Mouse (Mus musculus): ENCODE results near the gene 4933427D14Rik. TPM values are rescaled to one million over a fixed set of nuclear protein-coding genes. Genes with fewer than 3 reads are reported as not detected.

Gene 4933427D14Rik
- 10.2 TPM for polyA plus RNA-seq (2014; fragmentation: Illumina TruSeq; extraction: RNeasy Lipid Tissue Mini Kit (QIAGEN cat#74804); ENCODE audit: low read depth, low replicate concordance)

DNA sequence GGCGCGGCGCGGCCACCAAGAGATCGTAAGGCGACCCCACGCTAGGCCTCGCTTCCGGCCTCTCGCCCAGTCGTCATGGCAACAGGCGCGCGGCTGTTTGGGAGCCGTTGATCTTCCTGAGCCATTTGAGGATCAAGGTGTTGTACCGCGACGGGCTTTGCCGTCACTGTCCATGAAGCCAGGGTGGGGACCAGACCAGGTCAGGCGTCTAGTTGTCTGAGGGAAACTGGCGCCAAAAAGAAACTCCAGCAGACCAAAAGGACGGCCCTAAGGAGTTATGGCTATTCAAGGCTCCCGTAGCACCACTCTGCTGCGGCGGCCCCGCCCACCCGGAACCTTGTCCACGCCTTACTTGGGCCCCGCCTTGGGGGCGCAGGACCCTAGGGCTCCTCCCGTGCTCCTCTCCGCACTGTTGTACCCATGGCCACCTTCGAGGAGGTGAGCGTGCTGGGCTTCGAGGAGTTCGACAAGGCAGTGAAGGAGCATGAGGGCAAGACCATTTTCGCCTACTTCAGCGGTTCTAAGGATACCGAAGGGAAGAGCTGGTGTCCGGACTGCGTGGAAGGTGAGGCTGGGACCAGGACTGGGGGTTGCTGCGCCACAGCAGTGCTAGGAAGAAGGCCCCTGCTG, at the start of gene 4933427D14Rik, which contains the start of gene Txndc17:
Gene 4933427D14Rik (minus strand): TSS at position 256 of the 630 bp plus-strand sequence.
Gene Txndc17 (plus strand): TSS at position 344 of the 630 bp plus-strand sequence.

GRCm38 (mm10) chr11:72215410-72215797, 8.1 kb upstream of the 4933427D14Rik start, which contains the start of gene Med31:
Gene Med31, minus strand, starts transcription at chr11:72215592.

GRCm38 (mm10) chr11:72206341-72207203, 687 bp downstream of the 4933427D14Rik start, which contains the start of gene Gm43951:
Gene Gm43951, minus strand, starts transcription at chr11:72206840.

DNA sequence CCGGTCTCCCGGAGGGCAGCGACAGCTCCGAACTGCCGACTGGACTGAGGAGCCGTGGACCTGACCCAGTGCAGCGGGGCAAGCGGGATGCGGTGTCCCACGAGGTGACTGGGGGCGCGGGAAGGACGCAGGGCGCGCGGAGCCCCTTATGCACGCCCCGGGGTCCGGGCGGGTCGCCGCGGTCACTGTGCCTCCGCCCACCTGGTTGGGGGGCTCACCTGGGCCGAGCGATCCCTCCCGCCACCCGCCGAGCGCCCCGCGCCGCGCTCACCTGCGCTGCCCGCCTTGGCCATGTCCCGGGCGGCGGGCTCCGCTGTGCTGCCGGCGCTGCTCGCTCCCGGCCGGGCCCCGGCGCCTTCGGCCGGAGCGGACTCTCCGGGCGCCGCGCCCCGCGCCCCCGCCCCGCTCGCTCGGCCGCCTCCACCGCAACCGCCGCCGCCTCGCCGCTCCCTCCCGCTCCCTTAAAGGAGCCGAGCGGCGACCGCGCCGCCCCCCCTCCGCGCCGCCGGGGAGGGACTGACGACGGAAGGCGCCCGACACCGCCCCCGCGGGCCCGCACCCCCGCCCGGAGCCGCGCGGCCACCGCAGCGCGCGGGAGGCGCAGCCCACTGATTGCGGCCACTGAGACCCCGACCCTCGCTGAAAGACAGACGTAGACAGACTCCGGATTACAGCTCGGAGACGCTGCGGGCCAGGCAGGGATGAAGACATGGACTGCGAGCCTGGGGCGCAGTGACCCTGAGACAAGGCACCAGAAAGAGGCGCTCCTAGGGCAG, 71.7 kb downstream of the 4933427D14Rik start, which contains the start of gene Pitpnm3:
Gene Pitpnm3 (minus strand): TSS at position 396 of the 776 bp plus-strand sequence.

Other genes starting within 250 kb of the 4933427D14Rik start
- 0.17 TPM for gene Aipl1, start 169.9 kb downstream of the 4933427D14Rik start, polyA plus RNA-seq (2014; fragmentation: Illumina TruSeq; extraction: RNeasy Lipid Tissue Mini Kit (QIAGEN cat#74804); ENCODE audit: low read depth, low replicate concordance)
- 0.40 TPM for gene Pimreg, start 165.4 kb downstream of the 4933427D14Rik start, polyA plus RNA-seq (2014; fragmentation: Illumina TruSeq; extraction: RNeasy Lipid Tissue Mini Kit (QIAGEN cat#74804); ENCODE audit: low read depth, low replicate concordance)
- gene Pitpnm3, start 71.7 kb downstream of the 4933427D14Rik start, polyA plus RNA-seq (2014; fragmentation: Illumina TruSeq; extraction: RNeasy Lipid Tissue Mini Kit (QIAGEN cat#74804); ENCODE audit: low read depth, low replicate concordance) = 2.4 TPM
- gene Gm43951, start 619 bp downstream of the 4933427D14Rik start, polyA plus RNA-seq (2014; fragmentation: Illumina TruSeq; extraction: RNeasy Lipid Tissue Mini Kit (QIAGEN cat#74804); ENCODE audit: low read depth, low replicate concordance) = 0.62 TPM
- 128 TPM for gene Txndc17, start 88 bp upstream of the 4933427D14Rik start, polyA plus RNA-seq (2014; fragmentation: Illumina TruSeq; extraction: RNeasy Lipid Tissue Mini Kit (QIAGEN cat#74804); ENCODE audit: low read depth, low replicate concordance)
- 15.8 TPM for gene Med31, start 8.1 kb upstream of the 4933427D14Rik start, polyA plus RNA-seq (2014; fragmentation: Illumina TruSeq; extraction: RNeasy Lipid Tissue Mini Kit (QIAGEN cat#74804); ENCODE audit: low read depth, low replicate concordance)
- gene Slc13a5, start 59.8 kb upstream of the 4933427D14Rik start, polyA plus RNA-seq (2014; fragmentation: Illumina TruSeq; extraction: RNeasy Lipid Tissue Mini Kit (QIAGEN cat#74804); ENCODE audit: low read depth, low replicate concordance) = 0.65 TPM
- gene Xaf1, start 94.2 kb upstream of the 4933427D14Rik start, polyA plus RNA-seq (2014; fragmentation: Illumina TruSeq; extraction: RNeasy Lipid Tissue Mini Kit (QIAGEN cat#74804); ENCODE audit: low read depth, low replicate concordance) = 23.9 TPM
- gene Fbxo39, start 107.0 kb upstream of the 4933427D14Rik start, polyA plus RNA-seq (2014; fragmentation: Illumina TruSeq; extraction: RNeasy Lipid Tissue Mini Kit (QIAGEN cat#74804); ENCODE audit: low read depth, low replicate concordance) = 0.93 TPM
- gene Tekt1, start 155.0 kb upstream of the 4933427D14Rik start, polyA plus RNA-seq (2014; fragmentation: Illumina TruSeq; extraction: RNeasy Lipid Tissue Mini Kit (QIAGEN cat#74804); ENCODE audit: low read depth, low replicate concordance) = 11.9 TPM
- gene Smtnl2, start 204.3 kb upstream of the 4933427D14Rik start, polyA plus RNA-seq (2014; fragmentation: Illumina TruSeq; extraction: RNeasy Lipid Tissue Mini Kit (QIAGEN cat#74804); ENCODE audit: low read depth, low replicate concordance) = 19.5 TPM
- gene Ggt6, start 228.1 kb upstream of the 4933427D14Rik start, polyA plus RNA-seq (2014; fragmentation: Illumina TruSeq; extraction: RNeasy Lipid Tissue Mini Kit (QIAGEN cat#74804); ENCODE audit: low read depth, low replicate concordance) = 0.84 TPM
- gene Mybbp1a, start 233.9 kb upstream of the 4933427D14Rik start, polyA plus RNA-seq (2014; fragmentation: Illumina TruSeq; extraction: RNeasy Lipid Tissue Mini Kit (QIAGEN cat#74804); ENCODE audit: low read depth, low replicate concordance) = 43.2 TPM